Mouse (Mus musculus) layer of hippocampus, postnatal 14 days (tissue): Measurements from ENCODE around the gene Psme1. TPM values are rescaled to one million over a fixed set of nuclear protein-coding genes. Genes with fewer than 3 reads are reported as not detected.

ENCODE experiments used
- DNase-seq, 2 experiments: peaks; one replicate each; pipeline ENCODE4 v3.0.0; 2021 to 2022; ENCODE audit warnings: low spot score in 2 of 2, mixed read lengths in 1 of 2
- long read RNA-seq, 2 experiments: library from polyadenylated mRNA; stranded (forward); transcript quantifications; one replicate each; pipeline ENCODE4 v2.0.0; 2021
- total RNA-seq, 2 experiments: library from RNA; stranded (reverse); gene quantifications; 2 replicates each; pipeline ENCODE4 v1.2.3; 2021

Psme1 gene
- 10 to 100 TPM; 59.8 to 64.3 TPM for total RNA-seq
- long read RNA-seq, experiment 1, transcript Psme1-208 (11 exons, 1,112 nt): major isoform, 10 of 14 reads
- long read RNA-seq, experiment 1, partial matches to known transcripts: 1 of 14 reads
- long read RNA-seq, experiment 1, other reads (novel, unspliced or antisense): 0 of 14 reads
- long read RNA-seq, experiment 2, transcript Psme1-210 (12 exons, 882 nt): minor isoform, 6 of 45 reads
- long read RNA-seq, experiment 2, transcript Psme1-208 (11 exons, 1,112 nt): major isoform, 38 of 45 reads
- long read RNA-seq, experiment 2, partial matches to known transcripts: 0 of 45 reads
- long read RNA-seq, experiment 2, other reads (novel, unspliced or antisense): 1 of 45 reads

GRCm38 (mm10) chr14:55577871-55578667 is at the start of gene Psme1:
Gene Psme1 (plus strand): TSS chr14:55578123.
- peak; percentile 76 to 78 for DNase-seq

GRCm38 (mm10) chr14:55536116-55536745 is 41.7 kb upstream of the Psme1 start:
- DNase-seq: no peak

GRCm38 (mm10) chr14:55540067-55540786 is 37.7 kb upstream of the Psme1 start, which contains the start of gene Pck2:
Gene Pck2 (plus strand): TSS chr14:55540266.
- peak; percentile 66 to 67 for DNase-seq

- peak; percentile 64 to 70 for DNase-seq
Measured at GRCm38 (mm10) chr14:55540787-55541321, 37.1 kb upstream of the Psme1 start.

- DNase-seq: no peak
Measured at GRCm38 (mm10) chr14:55542268-55542667, 35.7 kb upstream of the Psme1 start.

GRCm38 (mm10) chr14:55544334-55544733 is 33.6 kb upstream of the Psme1 start:
- peak in 1 of 2 experiments; percentile 12 for DNase-seq

- no peak for DNase-seq
Measured at GRCm38 (mm10) chr14:55550191-55550590, 27.7 kb upstream of the Psme1 start.

GRCm38 (mm10) chr14:55551347-55551746 is 26.6 kb upstream of the Psme1 start:
- no peak for DNase-seq

GRCm38 (mm10) chr14:55551794-55552193 is 26.1 kb upstream of the Psme1 start:
- no peak for DNase-seq

- no peak for DNase-seq
Measured at GRCm38 (mm10) chr14:55554635-55555034, 23.3 kb upstream of the Psme1 start.

GRCm38 (mm10) chr14:55555788-55556187 is 22.1 kb upstream of the Psme1 start:
- DNase-seq: no peak

- peak; percentile 70 to 79 for DNase-seq
Measured at GRCm38 (mm10) chr14:55557003-55557402, 20.9 kb upstream of the Psme1 start.

GRCm38 (mm10) chr14:55557587-55557986 is 20.3 kb upstream of the Psme1 start:
- no peak for DNase-seq

- no peak for DNase-seq
Measured at GRCm38 (mm10) chr14:55558740-55559448, 19.0 kb upstream of the Psme1 start.

- DNase-seq: peak; percentile 87 to 93
Measured at GRCm38 (mm10) chr14:55559799-55560201, 18.1 kb upstream of the Psme1 start, which contains the start of gene Dcaf11. Gene Dcaf11 (plus strand): TSS chr14:55560006.

- peak; percentile 98 to 99 for DNase-seq
Measured at GRCm38 (mm10) chr14:55560202-55561073, 17.5 kb upstream of the Psme1 start, which contains the start of gene A730061H03Rik. Gene A730061H03Rik (minus strand): TSS chr14:55560406.

GRCm38 (mm10) chr14:55561860-55562259 is 16.1 kb upstream of the Psme1 start:
- no peak for DNase-seq

- no peak for DNase-seq
Measured at GRCm38 (mm10) chr14:55563249-55563648, 14.7 kb upstream of the Psme1 start.

- no peak for DNase-seq
Measured at GRCm38 (mm10) chr14:55565748-55566147, 12.2 kb upstream of the Psme1 start.
